Mouse (Mus musculus) layer of hippocampus, adult 9-11 months (tissue): Measurements from ENCODE around the gene Dock7.
A peak's percentile ranks its signal among the peaks of the same experiment; 100 is the strongest.

ENCODE experiments used
- DNase-seq: peaks from one replicate; pipeline ENCODE4 v3.0.0; 2022

The Dock7 gene

GRCm38 (mm10) chr4:99119051-99119450 lies 1.7 kb downstream of the Dock7 start:
- DNase-seq: no peak

DNA sequence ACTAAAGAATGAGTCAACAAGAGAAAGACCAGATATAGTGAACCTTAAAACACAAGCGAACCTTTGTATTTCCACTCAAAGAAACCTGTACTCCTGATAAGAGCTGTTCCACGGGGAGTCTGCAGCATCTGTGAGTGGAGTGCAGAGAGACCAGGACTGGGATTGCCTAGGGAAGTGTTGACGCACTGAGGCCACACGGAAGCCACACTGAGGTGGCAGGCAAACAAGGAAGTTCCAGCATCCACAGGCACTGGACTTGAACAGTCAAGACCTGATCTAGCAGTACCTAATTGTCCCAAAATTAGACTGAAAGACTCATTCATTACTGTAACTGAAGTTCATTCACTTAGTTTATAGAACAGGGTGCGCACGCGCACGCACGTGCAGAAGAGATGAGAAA lies 4.9 kb downstream of the Dock7 start:
- DNase-seq: no peak

GRCm38 (mm10) chr4:99111670-99112069 lies 9.0 kb downstream of the Dock7 start:
- DNase-seq: no peak

GRCm38 (mm10) chr4:99108817-99109216 lies 11.9 kb downstream of the Dock7 start:
- no peak for DNase-seq

- no peak for DNase-seq
Measured at GRCm38 (mm10) chr4:99102846-99103245, 17.9 kb downstream of the Dock7 start.

- no peak for DNase-seq
Measured at GRCm38 (mm10) chr4:99100724-99101123, 20.0 kb downstream of the Dock7 start.

GRCm38 (mm10) chr4:99091777-99092176 lies 28.9 kb downstream of the Dock7 start:
- no peak for DNase-seq

GRCm38 (mm10) chr4:99091151-99091701 lies 29.5 kb downstream of the Dock7 start:
- no peak for DNase-seq

DNA sequence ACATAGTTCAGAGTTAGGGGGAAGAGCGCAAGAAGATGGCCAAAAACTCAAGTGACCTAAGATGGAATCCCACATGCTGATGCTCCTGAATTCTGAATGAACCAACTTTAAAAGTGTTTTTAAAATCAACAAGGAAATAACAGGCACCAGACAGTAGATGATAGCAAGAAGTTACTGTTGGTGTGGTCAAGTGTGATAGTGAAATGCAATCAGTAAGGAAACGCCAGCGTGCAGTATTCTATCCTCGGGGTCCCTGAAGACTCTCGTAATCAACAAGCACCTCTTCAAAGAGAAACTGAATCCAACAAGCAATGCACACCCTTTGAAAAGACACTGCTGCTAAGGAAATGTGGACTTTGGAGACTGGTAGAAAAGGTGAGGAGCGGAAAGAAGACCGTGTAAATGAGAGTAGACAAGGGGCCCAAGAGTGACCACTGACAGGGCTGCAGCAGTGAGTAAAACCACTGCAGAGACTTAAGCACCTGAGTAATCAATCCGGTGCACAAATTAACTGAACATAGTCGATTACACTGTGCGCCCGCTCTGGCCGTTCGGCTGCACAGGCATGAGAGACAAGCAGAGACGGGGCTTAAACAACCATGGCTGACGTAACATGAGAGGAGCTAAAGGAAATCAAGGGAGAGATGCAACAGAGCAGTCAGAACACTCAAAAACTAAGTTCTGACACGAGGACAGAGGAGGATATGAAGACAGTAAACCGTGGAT lies 32.8 kb downstream of the Dock7 start:
- no peak for DNase-seq

GRCm38 (mm10) chr4:99083862-99084261 lies 36.9 kb downstream of the Dock7 start:
- DNase-seq: no peak

DNA sequence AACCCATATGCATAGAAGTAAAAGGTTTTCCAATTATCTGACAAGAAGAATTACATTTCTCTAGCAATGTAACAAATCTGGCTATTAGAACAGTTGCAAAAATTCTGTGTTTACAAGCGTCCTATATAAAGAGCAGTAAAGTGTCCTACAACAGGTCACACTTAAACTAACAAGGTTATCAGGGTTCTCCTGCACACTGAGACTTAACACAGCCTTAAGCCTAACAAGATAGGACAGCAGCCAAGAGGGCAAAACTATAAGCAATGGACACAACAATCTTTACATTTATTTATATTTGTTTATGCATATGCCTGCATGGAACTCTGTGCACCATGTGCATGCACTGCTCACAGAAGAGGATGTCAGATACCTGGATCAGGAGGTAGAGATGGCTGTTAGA lies 39.5 kb downstream of the Dock7 start:
- no peak for DNase-seq

DNA sequence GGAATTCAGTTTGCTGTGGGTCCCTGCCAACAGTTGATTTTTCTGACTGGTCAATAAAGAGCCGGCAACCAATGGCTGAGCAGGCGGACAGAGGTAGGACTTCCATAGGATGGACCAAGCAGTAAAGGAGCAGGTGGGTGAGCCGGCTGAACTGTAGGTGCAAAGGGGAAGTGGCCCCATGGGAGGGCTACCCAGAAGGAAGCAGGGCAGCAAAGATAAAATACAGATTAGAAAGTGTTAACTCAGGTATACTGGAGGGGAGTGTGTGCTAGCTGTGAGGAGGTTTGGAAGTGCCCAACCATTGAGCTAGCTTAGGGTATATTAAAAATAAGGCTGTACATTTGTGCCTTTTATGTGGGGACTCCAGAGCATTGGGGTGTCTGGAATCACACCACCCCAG lies 42.7 kb downstream of the Dock7 start:
- DNase-seq: no peak

- DNase-seq: no peak
Measured at GRCm38 (mm10) chr4:99068806-99069205, 51.9 kb downstream of the Dock7 start.

- DNase-seq: no peak
Measured at GRCm38 (mm10) chr4:99064524-99064923, 56.2 kb downstream of the Dock7 start.

- DNase-seq: no peak
Measured at GRCm38 (mm10) chr4:99048581-99048980, 72.1 kb downstream of the Dock7 start.

GRCm38 (mm10) chr4:99046471-99046870 lies 74.2 kb downstream of the Dock7 start:
- no peak for DNase-seq

- no peak for DNase-seq
Measured at GRCm38 (mm10) chr4:99044854-99045253, 75.9 kb downstream of the Dock7 start.

GRCm38 (mm10) chr4:99032921-99033320 lies 87.8 kb downstream of the Dock7 start:
- peak; percentile 14 for DNase-seq

DNA sequence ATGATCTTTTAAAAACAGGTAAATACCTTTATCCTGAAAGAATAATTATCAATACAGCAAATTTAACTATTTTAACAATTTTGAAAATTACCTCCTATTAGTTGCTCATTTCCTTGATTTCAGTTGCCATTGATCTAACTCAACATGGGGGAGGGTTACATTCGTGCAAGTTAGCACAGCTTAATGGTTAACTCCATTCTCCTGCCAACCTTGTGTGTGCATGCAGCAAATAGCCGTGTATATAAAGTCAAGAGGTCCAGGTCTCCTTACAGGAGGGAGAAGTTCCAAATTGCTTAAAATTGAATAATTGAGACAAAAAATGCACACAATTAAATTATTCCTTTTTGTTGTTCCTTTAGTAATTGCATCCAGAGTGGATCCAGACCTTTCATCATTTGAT lies 90.0 kb downstream of the Dock7 start, which contains the start of gene Angptl3:
TSS of gene Angptl3 (plus strand) at position 269 of the 400 bp plus-strand sequence.
- DNase-seq: no peak

- no peak for DNase-seq
Measured at GRCm38 (mm10) chr4:99028377-99028776, 92.3 kb downstream of the Dock7 start.

DNA sequence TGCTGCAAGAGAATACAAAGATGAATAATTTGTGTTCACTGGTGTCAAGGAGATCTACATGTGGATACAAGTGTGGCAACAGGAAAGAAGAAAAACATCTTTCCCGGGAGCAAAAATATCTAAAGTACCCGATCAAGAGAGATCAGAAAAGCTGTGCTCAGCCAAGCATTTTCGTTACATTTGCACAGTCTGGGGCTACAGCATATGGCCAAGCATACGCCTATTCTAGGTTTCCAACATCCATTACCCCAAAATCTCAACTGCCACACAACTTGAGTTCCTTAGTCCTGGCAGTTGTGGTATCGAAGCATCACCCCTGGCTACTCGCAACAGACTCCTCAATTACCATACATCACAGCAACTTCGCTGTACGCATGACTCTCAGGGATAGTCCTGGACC lies 98.5 kb downstream of the Dock7 start:
- no peak for DNase-seq

DNA sequence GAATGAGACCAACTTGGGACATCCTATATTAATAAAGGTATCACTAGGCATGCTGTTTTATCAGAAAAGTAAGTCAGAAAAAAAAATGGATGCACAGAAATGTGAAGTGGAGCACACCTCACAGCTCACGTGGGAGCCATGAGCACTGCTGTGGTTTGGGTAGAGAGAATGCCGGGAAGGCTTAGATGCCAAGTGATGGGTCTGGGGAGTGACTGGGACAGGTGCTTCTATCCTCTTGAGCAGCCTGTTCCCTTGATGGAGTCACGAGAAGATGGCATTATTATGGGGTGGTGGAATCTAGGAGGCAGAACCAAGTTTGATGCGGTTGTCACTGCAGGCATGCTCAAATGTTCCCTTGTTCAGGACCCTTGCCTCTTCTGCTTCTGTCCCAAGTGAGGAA lies 109.7 kb downstream of the Dock7 start:
- DNase-seq: no peak

- no peak for DNase-seq
Measured at GRCm38 (mm10) chr4:99006319-99006718, 114.4 kb downstream of the Dock7 start.

DNA sequence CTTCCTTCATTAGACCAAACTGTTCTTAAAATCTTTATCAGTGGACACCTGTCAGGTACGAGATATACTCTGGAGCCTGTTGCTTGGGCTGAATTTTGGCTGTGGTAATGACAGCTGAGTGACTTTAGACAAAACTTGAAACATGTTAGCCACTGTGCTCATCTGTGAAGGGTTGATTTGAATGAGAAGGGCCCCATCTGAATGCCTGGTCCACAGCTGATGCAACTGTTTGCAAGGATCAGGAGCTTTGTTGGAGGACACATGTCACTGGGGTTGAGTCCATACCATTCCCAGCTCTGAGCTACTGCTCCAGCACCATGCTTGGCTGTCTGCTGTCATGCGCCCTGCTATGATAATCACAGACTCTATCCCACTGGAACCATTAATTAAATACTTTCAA lies 115.1 kb downstream of the Dock7 start:
- no peak for DNase-seq

DNA sequence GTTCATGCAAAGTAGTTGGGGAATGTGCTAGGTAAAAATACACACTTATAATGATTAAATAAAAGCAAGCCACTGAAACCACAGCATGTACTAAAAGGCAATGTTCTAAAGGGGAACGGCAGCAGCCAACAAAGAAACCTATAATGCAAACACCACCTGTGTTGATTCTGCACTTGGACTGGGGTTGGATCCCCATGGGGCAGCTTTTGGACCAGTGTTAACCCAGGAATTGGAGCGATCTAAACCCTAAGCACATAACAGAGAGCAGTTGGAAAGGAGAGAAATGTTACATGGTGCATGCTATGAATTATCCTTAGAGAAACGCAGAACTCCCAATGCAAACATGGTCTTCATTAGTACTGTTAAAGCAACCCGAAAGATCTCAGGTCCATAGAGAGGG lies 127.2 kb downstream of the Dock7 start:
- DNase-seq: no peak
